Comparison of ENCODE assay signal across 12 mouse cellular contexts in the genomic region with DNA sequence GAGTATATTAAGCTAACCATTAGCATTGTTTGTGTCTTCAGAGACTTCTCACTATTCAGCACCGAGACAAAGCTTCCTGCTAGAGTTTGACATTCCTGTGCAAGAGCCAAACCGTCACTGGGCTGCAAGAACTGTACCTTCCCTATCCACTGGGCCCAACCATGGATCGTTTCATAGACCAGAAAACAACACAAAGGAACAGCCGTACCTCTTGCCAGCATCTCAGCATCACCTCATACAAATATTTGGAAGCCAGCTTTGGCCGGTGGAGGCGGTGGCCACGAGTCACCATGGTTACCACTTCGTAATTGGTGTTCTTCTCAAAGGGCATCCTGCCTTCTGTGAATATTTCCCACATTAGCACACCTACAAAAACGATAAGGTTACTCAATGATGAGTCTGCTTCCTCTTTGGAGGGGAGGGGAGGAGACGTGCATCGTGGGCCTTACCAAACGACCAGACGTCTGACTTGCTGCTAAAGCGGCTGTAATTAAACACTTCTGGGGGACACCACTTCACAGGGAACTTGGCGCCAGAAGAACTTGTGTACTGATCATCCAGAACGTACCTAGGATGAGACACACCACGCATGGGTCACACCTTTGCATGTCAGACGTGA. TPM values are rescaled to one million over a fixed set of nuclear protein-coding genes. Genes with fewer than 3 reads are reported as not detected.
DNase-seq lines count a peak whose midpoint lies in the region; ATAC-seq and TF ChIP-seq lines count a peak whose summit lies in the region.
"Had no signal": no experiment of that assay in that cellular context is flagged by ENCODE, and none has a peak within 500 bp of the region (broad histone marks: within the 10 kb centered on the region; RNA-seq: fewer than 3 reads in every experiment).

No protein-coding gene starts in this region.

- no peak for ATAC-seq in cerebellum, adult (ENCODE audit: insufficient number of reproducible peaks, low FRiP score, low TSS enrichment)

- no peak for TF ChIP-seq CTCF in brain, embryonic 14.5 days (IDR thresholded peaks at IDR 0.05; ENCODE audit: borderline replicate concordance, extremely low read depth, insufficient read depth, insufficient read length)

- TF ChIP-seq POLR2A in brain, embryonic 14.5 days (IDR thresholded peaks at IDR 0.05; ENCODE audit: borderline replicate concordance, extremely low read depth, insufficient read depth, insufficient read length, poor library complexity, severe bottlenecking) = no peak

- intact Hi-C loops in left cerebral cortex, postnatal 4 days (cut with DNase I) = loop anchor here (10.0 kb wide), 1 partner anchor 1252 kb away; no protein-coding TSS in a partner anchor
- intact Hi-C loops in left cerebral cortex, postnatal 10 days (cut with DNase I) = loop anchor here (5.0 kb wide), 3 partner anchors 45 to 405 kb away; a partner anchor contains a TSS

- peak; percentile 38 to 40 for DNase-seq in cerebellum, postnatal 14 days
- peak; percentile 16 for DNase-seq in left cerebral cortex, postnatal 4 days
- DNase-seq in left cerebral cortex, postnatal 10 days (ENCODE audit: extremely low spot score in 1 of 2, low spot score in 2 of 2) = no peak
- DNase-seq in brain, embryonic 14.5 days (ENCODE audit: low read depth) = peak; percentile 77
- DNase-seq in natural killer cell, adult 2 months (ENCODE audit: low spot score in 2 of 2) = peak; percentile 34 to 52
- no peak for DNase-seq in right cerebral cortex, postnatal 10 days (ENCODE audit: low spot score in 2 of 2)
- DNase-seq in kidney, postnatal 36 days = no peak
- DNase-seq: cerebellum, postnatal 25 days; thymus, adult 18-20 months had no signal

RNA-seq across cellular contexts. Expression of a gene that starts 4.7 kb away (rescaled TPM):
- total RNA-seq in left cerebral cortex, postnatal 4 days (2021) = under 1 TPM; 0.18 to 0.40 TPM
- total RNA-seq in left cerebral cortex, postnatal 10 days (2021) = under 1 TPM; 0.49 to 0.56 TPM
- polyA plus RNA-seq in brain, embryonic 14.5 days (2012; rRNA removed) = 0.07 and 0.08 TPM in 2 replicates
- polyA plus RNA-seq: G1E; kidney, embryonic 14.5 days had no signal

Comparison
In these comparisons a context has a peak if more than half of its experiments do, and no peak if none do; other contexts are left out.
1. DNase-seq: peak in cerebellum, postnatal 14 days (2 of 2), left cerebral cortex, postnatal 4 days (single experiment), brain, embryonic 14.5 days (single experiment) and natural killer cell, adult 2 months (2 of 2); none in left cerebral cortex, postnatal 10 days (0 of 2), right cerebral cortex, postnatal 10 days (0 of 2) and kidney, postnatal 36 days (0 of 2).